Mouse (Mus musculus): ENCODE measurements at regions not wholly inside any gene's neighbourhood (a gene's known extent, or its start where the extent isn't known, plus 50 kb on each side); places are given as distances from the start of the nearest gene placed in this dataset.
"Not testable (repeated sequence)": the region's sequence is repeated elsewhere in the genome, so short reads cannot be mapped to it uniquely, and the experiment has no call there.

- WGBS = 87% methylated on average over 3 of the region's 3 CpGs
- ATAC-seq (ENCODE audit: low FRiP score) = no peak
- no peak overlapping the region for H3K9ac ChIP-seq
Measured at GRCm38 (mm10) chr3:157371509-157371908, 162.5 kb upstream of the Zranb2 start.

DNA sequence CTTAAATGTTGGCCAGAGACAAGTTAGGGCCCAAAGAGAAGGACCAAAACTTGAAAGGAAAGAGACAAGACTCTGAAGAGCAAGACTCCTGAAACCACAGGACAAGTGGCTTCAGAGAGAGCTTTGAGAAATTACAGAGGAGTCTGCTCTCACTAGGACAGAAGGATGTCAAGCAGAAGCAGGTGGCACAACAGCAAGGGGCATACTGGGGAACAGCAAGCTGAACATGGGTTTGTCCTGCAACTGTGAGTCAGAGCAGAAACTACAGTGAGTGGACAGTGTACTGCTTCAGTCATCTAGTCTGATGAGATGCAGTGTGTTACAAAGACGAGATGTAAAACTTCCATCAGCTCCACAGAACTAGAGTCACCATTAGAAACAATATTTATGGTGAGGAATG is 160.6 kb upstream of the Zranb2 start:
- WGBS = 62% methylated on average over 1 of the region's 1 CpGs
- ATAC-seq (ENCODE audit: low FRiP score) = no peak
- Histone ChIP-seq H3K27me3 (no peaks in the 10 kb centered on the region), H3K9ac (no peak overlapping the region), H3K9me3 (no peaks in the 10 kb centered on the region), H3K4me3 (replicated peaks) (no peak overlapping the region), H3K27ac (no peak overlapping the region), H3K4me2 (no peak overlapping the region), H3K4me1 (peaks cover 7% of the 10 kb centered on the region; the same call in 1 of the 2 replicates), H3K36me3 (replicated peaks) (no peaks in the 10 kb centered on the region)

More at GRCm38 (mm10) chr3:157371509-157371908, 162.5 kb upstream of the Zranb2 start:
- no peak overlapping the region for H3K4me2 ChIP-seq
- H3K9me3 ChIP-seq = no peaks in the 10 kb centered on the region
- no peaks in the 10 kb centered on the region for H3K36me3 ChIP-seq (replicated peaks)
- H3K4me1 ChIP-seq = peaks cover 7% of the 10 kb centered on the region; the same call in 1 of the 2 replicates
- H3K4me3 ChIP-seq (replicated peaks) = no peak overlapping the region
- no peaks in the 10 kb centered on the region for H3K27me3 ChIP-seq
- H3K27ac ChIP-seq = no peak overlapping the region

- H3K9ac ChIP-seq = no peak overlapping the region
- 49% methylated on average over 1 of the region's 1 CpGs for WGBS
Measured at GRCm38 (mm10) chr3:157374178-157374577, 159.8 kb upstream of the Zranb2 start.

DNA sequence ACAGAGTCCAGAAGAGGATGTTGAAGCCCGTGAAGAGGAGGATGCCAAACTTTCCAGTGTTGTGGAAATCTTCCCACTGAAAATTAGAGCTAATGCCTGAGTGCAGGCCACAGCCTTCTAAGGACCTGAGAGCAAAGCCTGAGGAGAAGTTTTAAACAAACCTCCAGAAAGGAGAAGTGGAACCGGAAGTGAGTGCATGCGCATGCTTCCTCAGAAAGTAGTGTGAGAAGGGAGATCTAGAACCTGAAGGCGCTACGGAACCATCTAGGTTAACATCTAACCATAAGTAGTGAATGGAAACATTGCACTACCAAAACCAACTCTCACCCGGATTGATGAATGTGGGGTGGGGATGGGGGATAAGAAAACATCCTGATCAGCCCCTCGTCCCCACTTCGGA is 156.4 kb upstream of the Zranb2 start:
- no peak for ATAC-seq (ENCODE audit: low FRiP score)
- Histone ChIP-seq H3K4me2 (no peak overlapping the region), H3K27me3 (no peaks in the 10 kb centered on the region), H3K27ac (no peak overlapping the region), H3K4me3 (replicated peaks) (no peak overlapping the region), H3K9ac (no peak overlapping the region), H3K36me3 (replicated peaks) (no peaks in the 10 kb centered on the region), H3K4me1 (peaks cover 7% of the 10 kb centered on the region; the same call in 1 of the 2 replicates), H3K9me3 (no peaks in the 10 kb centered on the region)
- 92% methylated on average over 8 of the region's 8 CpGs for WGBS

More at GRCm38 (mm10) chr3:157374178-157374577, 159.8 kb upstream of the Zranb2 start:
- Histone ChIP-seq H3K4me1 (peaks cover 7% of the 10 kb centered on the region; the same call in 1 of the 2 replicates), H3K4me2 (no peak overlapping the region), H3K36me3 (replicated peaks) (no peaks in the 10 kb centered on the region), H3K4me3 (replicated peaks) (no peak overlapping the region), H3K9me3 (no peaks in the 10 kb centered on the region), H3K27me3 (no peaks in the 10 kb centered on the region), H3K27ac (no peak overlapping the region)
- no peak for ATAC-seq (ENCODE audit: low FRiP score)

GRCm38 (mm10) chr3:157378127-157378526 is 155.8 kb upstream of the Zranb2 start:
- Histone ChIP-seq H3K27me3 (no peaks in the 10 kb centered on the region), H3K4me3 (replicated peaks) (no peak overlapping the region), H3K9me3 (no peaks in the 10 kb centered on the region), H3K36me3 (replicated peaks) (no peaks in the 10 kb centered on the region), H3K4me1 (peaks cover 7% of the 10 kb centered on the region; the same call in 1 of the 2 replicates), H3K27ac (no peak overlapping the region), H3K9ac (no peak overlapping the region), H3K4me2 (no peak overlapping the region)
- no peak for ATAC-seq (ENCODE audit: low FRiP score)
- WGBS = 70% methylated on average over 7 of the region's 7 CpGs

GRCm38 (mm10) chr3:157391835-157392234 is 142.1 kb upstream of the Zranb2 start:
- no peaks in the 10 kb centered on the region for H3K27me3 ChIP-seq
- H3K36me3 ChIP-seq (replicated peaks) = no peaks in the 10 kb centered on the region
- H3K27ac ChIP-seq = no peak overlapping the region
- 88% methylated on average over 1 of the region's 1 CpGs for WGBS
- H3K9me3 ChIP-seq = no peaks in the 10 kb centered on the region
- H3K4me3 ChIP-seq (replicated peaks) = no peak overlapping the region
- H3K4me2 ChIP-seq = no peak overlapping the region
- no peak for ATAC-seq (ENCODE audit: low FRiP score)
- H3K4me1 ChIP-seq = no peaks in the 10 kb centered on the region
- H3K9ac ChIP-seq = no peak overlapping the region

GRCm38 (mm10) chr3:157393903-157394302 is 140.1 kb upstream of the Zranb2 start:
- Histone ChIP-seq H3K4me2 (no peak overlapping the region), H3K9me3 (no peaks in the 10 kb centered on the region), H3K36me3 (replicated peaks) (no peaks in the 10 kb centered on the region), H3K27ac (no peak overlapping the region), H3K4me1 (no peaks in the 10 kb centered on the region), H3K4me3 (replicated peaks) (no peak overlapping the region), H3K27me3 (no peaks in the 10 kb centered on the region), H3K9ac (no peak overlapping the region)
- WGBS = 77% methylated on average over 1 of the region's 1 CpGs
- no peak for ATAC-seq (ENCODE audit: low FRiP score)

GRCm38 (mm10) chr3:157399909-157400308 is 134.1 kb upstream of the Zranb2 start:
- WGBS = 84% methylated on average over 3 of the region's 3 CpGs
- H3K4me1 ChIP-seq = no peaks in the 10 kb centered on the region
- no peak for ATAC-seq (ENCODE audit: low FRiP score)

DNA sequence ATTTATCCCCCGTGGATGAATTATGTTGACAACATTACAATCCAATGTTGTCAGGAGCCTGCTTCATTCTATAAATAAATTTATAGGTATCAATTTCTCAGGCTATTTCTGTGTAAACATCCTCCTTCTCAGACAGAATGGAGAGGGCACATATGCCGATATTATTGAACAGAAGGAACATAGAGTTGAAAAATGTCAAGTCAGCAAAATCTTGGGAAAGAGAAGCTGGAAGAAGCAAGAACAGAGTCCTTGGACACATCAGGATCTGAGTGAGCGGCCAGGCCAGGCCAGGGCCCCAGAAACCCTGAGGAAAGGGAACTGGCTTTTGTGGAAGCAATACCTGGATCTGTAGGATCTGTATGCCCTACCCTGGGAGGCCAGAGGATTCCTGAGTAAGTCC is 129.9 kb upstream of the Zranb2 start:
- Histone ChIP-seq H3K9ac (no peak overlapping the region), H3K27ac (no peak overlapping the region), H3K9me3 (no peaks in the 10 kb centered on the region), H3K4me2 (no peak overlapping the region), H3K4me1 (no peaks in the 10 kb centered on the region), H3K4me3 (replicated peaks) (no peak overlapping the region), H3K27me3 (no peaks in the 10 kb centered on the region), H3K36me3 (replicated peaks) (no peaks in the 10 kb centered on the region)
- ATAC-seq (ENCODE audit: low FRiP score) = no peak
- 92% methylated on average over 3 of the region's 3 CpGs for WGBS

More at GRCm38 (mm10) chr3:157399909-157400308, 134.1 kb upstream of the Zranb2 start:
- H3K36me3 ChIP-seq (replicated peaks) = no peaks in the 10 kb centered on the region
- no peak overlapping the region for H3K27ac ChIP-seq
- no peak overlapping the region for H3K4me3 ChIP-seq (replicated peaks)
- H3K9me3 ChIP-seq = no peaks in the 10 kb centered on the region
- no peak overlapping the region for H3K9ac ChIP-seq
- H3K4me2 ChIP-seq = no peak overlapping the region
- H3K27me3 ChIP-seq = no peaks in the 10 kb centered on the region

GRCm38 (mm10) chr3:157423447-157423846 is 110.5 kb upstream of the Zranb2 start:
- 50% methylated on average over 1 of the region's 1 CpGs for WGBS
- not testable (repeated sequence) for H3K27me3 ChIP-seq; H3K4me3 ChIP-seq (replicated peaks)

DNA sequence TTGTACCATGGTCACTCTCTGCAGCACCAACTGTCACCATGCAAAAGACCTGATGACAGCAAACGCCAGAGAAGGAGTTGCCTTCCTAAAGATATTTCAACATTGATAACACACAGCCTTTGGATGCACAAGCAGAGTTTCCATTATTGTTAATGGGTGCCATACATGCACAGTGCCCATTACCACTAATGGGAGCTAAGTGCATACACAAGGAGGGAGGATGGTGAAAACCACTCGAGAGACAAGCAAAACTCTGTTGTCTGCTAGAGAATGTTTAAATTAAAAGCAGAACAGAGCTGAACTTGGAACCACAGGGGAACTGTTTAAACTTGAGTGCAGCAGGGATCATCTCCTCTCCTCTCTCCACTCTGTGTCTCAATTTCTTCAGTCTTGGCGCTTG is 107.2 kb upstream of the Zranb2 start:
- Histone ChIP-seq H3K9me3 (no peaks in the 10 kb centered on the region), H3K9ac (no peak overlapping the region), H3K4me2 (no peak overlapping the region), H3K27ac (no peak overlapping the region), H3K4me3 (replicated peaks) (no peak overlapping the region), H3K36me3 (replicated peaks) (no peaks in the 10 kb centered on the region), H3K4me1 (no peaks in the 10 kb centered on the region), H3K27me3 (no peaks in the 10 kb centered on the region)
- no peak for ATAC-seq (ENCODE audit: low FRiP score)
- WGBS = 82% methylated on average over 3 of the region's 3 CpGs

More at GRCm38 (mm10) chr3:157423447-157423846, 110.5 kb upstream of the Zranb2 start:
- not testable (repeated sequence) for H3K9me3 ChIP-seq; H3K4me2 ChIP-seq; H3K9ac ChIP-seq; H3K36me3 ChIP-seq (replicated peaks); ATAC-seq (ENCODE audit: low FRiP score); H3K4me1 ChIP-seq; H3K27ac ChIP-seq

DNA sequence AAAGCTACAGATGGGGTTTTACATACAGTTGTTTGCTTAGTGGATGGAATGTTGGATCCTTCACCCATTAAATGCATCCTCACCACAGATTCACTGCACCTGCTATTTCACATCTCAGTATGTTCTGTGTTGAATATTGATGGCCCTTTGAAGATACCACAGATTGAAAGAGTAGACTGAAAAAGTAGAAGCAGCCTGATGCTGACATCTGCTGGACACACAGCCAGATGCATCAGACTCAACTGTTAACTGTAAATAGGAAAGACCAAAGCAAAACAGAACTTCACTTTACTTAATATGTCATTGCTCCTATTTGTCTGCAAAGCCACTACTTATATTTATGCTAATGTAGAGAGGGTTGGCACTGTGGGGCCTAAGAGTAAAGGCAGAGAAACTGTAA is 84.2 kb upstream of the Zranb2 start:
- no peaks in the 10 kb centered on the region for H3K36me3 ChIP-seq (replicated peaks)
- no peak overlapping the region for H3K27ac ChIP-seq
- H3K9ac ChIP-seq = no peak overlapping the region
- no peaks in the 10 kb centered on the region for H3K9me3 ChIP-seq
- H3K4me3 ChIP-seq (replicated peaks) = no peak overlapping the region
- H3K4me1 ChIP-seq = no peaks in the 10 kb centered on the region
- no peak overlapping the region for H3K4me2 ChIP-seq
- peak; percentile 63 for ATAC-seq (ENCODE audit: low FRiP score)
- no peaks in the 10 kb centered on the region for H3K27me3 ChIP-seq

- Histone ChIP-seq H3K27ac (no peak overlapping the region), H3K4me1 (no peaks in the 10 kb centered on the region), H3K4me3 (replicated peaks) (no peak overlapping the region), H3K9me3 (no peaks in the 10 kb centered on the region), H3K36me3 (replicated peaks) (no peaks in the 10 kb centered on the region), H3K9ac (no peak overlapping the region), H3K27me3 (no peaks in the 10 kb centered on the region), H3K4me2 (no peak overlapping the region)
- no peak for ATAC-seq (ENCODE audit: low FRiP score)
- WGBS = 93% methylated on average over 2 of the region's 2 CpGs
Measured at GRCm38 (mm10) chr3:157471600-157471999, 62.4 kb upstream of the Zranb2 start.
